Mouse (Mus musculus) ES-E14 (cell line): ENCODE results near the gene Hist1h4d.
A peak's percentile ranks its signal among the peaks of the same experiment; 100 is the strongest.

Experiments
- HCFC1 ChIP-seq: IDR thresholded peaks from 2 replicates; pipeline ENCODE4 v1.6.1; 2012; ENCODE audit warnings: low read length, inconsistent platforms, borderline replicate concordance; ENCODE audit not compliant: insufficient read depth
- MAFK ChIP-seq: IDR thresholded peaks from 2 replicates; pipeline ENCODE4 v1.6.1; 2014; ENCODE audit warnings: mild to moderate bottlenecking, low read depth, low read length, inconsistent platforms; ENCODE audit not compliant: insufficient read depth
- ZC3H11A ChIP-seq: IDR thresholded peaks from 2 replicates; pipeline ENCODE4 v1.6.1; 2012; ENCODE audit warnings: low read depth, mild to moderate bottlenecking, inconsistent platforms, low read length, borderline replicate concordance
- ZNF384 ChIP-seq: IDR thresholded peaks from 2 replicates; pipeline ENCODE4 v1.6.1; 2012; ENCODE audit warnings: low read depth, low read length, inconsistent platforms

- no peak for TF ChIP-seq ZC3H11A
- TF ChIP-seq ZNF384, result peak; percentile 99
- no peak for TF ChIP-seq MAFK
- TF ChIP-seq HCFC1, result no peak
Measured at GRCm38 (mm10) chr13:23586099-23586939, 4.9 kb downstream of the Hist1h4d start.
